Mouse (Mus musculus): ENCODE measurements around the gene Wdr62. TPM values are rescaled to one million over a fixed set of nuclear protein-coding genes. Genes with fewer than 3 reads are reported as not detected.

The Wdr62 gene
- polyA plus RNA-seq, 1 experiment from 2014 or later = 3.1 TPM

GRCm38 (mm10) chr7:30196171-30196570 is 84.0 kb downstream of the Wdr62 start:
- Histone ChIP-seq H3K4me1 (replicated peaks) (peaks cover 25% of the 10 kb centered on the region), H3K9ac (no peak overlapping the region), H3K4me2 (no peak overlapping the region), H3K9me3 (no peaks in the 10 kb centered on the region), H3K27ac (no peak overlapping the region), H3K36me3 (peaks cover 13% of the 10 kb centered on the region), H3K27me3 (no peaks in the 10 kb centered on the region), H3K4me3 (no peak overlapping the region)
- 83% methylated on average over 6 of the region's 6 CpGs for WGBS
- no peak for ATAC-seq (ENCODE audit: low FRiP score)

- Histone ChIP-seq H3K4me3 (no peak overlapping the region), H3K27ac (0 out of 2 replicates have a peak overlapping the region, but pooled peaks have one; percentile 89)
- 75% methylated on average over 6 of the region's 6 CpGs for WGBS
Measured at GRCm38 (mm10) chr7:30195461-30195860, 84.8 kb downstream of the Wdr62 start.

GRCm38 (mm10) chr7:30194884-30195283 is 85.3 kb downstream of the Wdr62 start:
- peak overlapping the region; percentile 80 for H3K4me3 ChIP-seq
- peak overlapping the region; percentile 88 for H3K4me2 ChIP-seq
- peaks cover 26% of the 10 kb centered on the region for H3K36me3 ChIP-seq
- H3K9me3 ChIP-seq = no peaks in the 10 kb centered on the region
- H3K4me1 ChIP-seq (replicated peaks) = peaks cover 25% of the 10 kb centered on the region
- no peaks in the 10 kb centered on the region for H3K27me3 ChIP-seq
- peak overlapping the region; percentile 88 for H3K9ac ChIP-seq
- H3K27ac ChIP-seq = peak overlapping the region; percentile 89
- WGBS = 0% methylated on average over 28 of the region's 28 CpGs
- ATAC-seq (ENCODE audit: low FRiP score) = peak; percentile 85

More at GRCm38 (mm10) chr7:30195461-30195860, 84.8 kb downstream of the Wdr62 start:
- ATAC-seq (ENCODE audit: low FRiP score) = no peak
- no peaks in the 10 kb centered on the region for H3K27me3 ChIP-seq
- peaks cover 25% of the 10 kb centered on the region for H3K4me1 ChIP-seq (replicated peaks)
- no peaks in the 10 kb centered on the region for H3K9me3 ChIP-seq
- peak overlapping the region; percentile 88 for H3K4me2 ChIP-seq
- H3K36me3 ChIP-seq = peaks cover 20% of the 10 kb centered on the region
- H3K9ac ChIP-seq = peak overlapping the region; percentile 88

GRCm38 (mm10) chr7:30194101-30194831 is 86.0 kb downstream of the Wdr62 start:
- Histone ChIP-seq H3K9me3 (no peaks in the 10 kb centered on the region), H3K36me3 (peaks cover 29% of the 10 kb centered on the region), H3K4me3 (peak overlapping the region; percentile 80), H3K27me3 (no peaks in the 10 kb centered on the region), H3K4me1 (replicated peaks) (peaks cover 25% of the 10 kb centered on the region), H3K4me2 (peak overlapping the region; percentile 88), H3K9ac (peak overlapping the region; percentile 88), H3K27ac (peak overlapping the region; percentile 89)
- 1% methylated on average over 26 of the region's 26 CpGs for WGBS
- ATAC-seq (ENCODE audit: low FRiP score) = peak; percentile 29

- ATAC-seq (ENCODE audit: low FRiP score) = peak; percentile 58
- under 1% methylated on average over 24 of the region's 26 CpGs for WGBS
Measured at GRCm38 (mm10) chr7:30193581-30194100, 86.6 kb downstream of the Wdr62 start.

GRCm38 (mm10) chr7:30193013-30193412 is 87.2 kb downstream of the Wdr62 start:
- peak overlapping the region; percentile 80 for H3K4me3 ChIP-seq
- H3K27me3 ChIP-seq = no peaks in the 10 kb centered on the region
- WGBS = 25% methylated on average over 9 of the region's 9 CpGs
- H3K27ac ChIP-seq = 0 out of 2 replicates have a peak overlapping the region, but pooled peaks have one; percentile 89
- peak overlapping the region; percentile 88 for H3K4me2 ChIP-seq
- H3K36me3 ChIP-seq = peaks cover 41% of the 10 kb centered on the region
- H3K9ac ChIP-seq = peak overlapping the region; percentile 88
- no peaks in the 10 kb centered on the region for H3K9me3 ChIP-seq
- 0 out of 2 replicates have a peak, but pooled peaks have one; percentile 0 for ATAC-seq (ENCODE audit: low FRiP score)
- H3K4me1 ChIP-seq (replicated peaks) = peaks cover 19% of the 10 kb centered on the region

More at GRCm38 (mm10) chr7:30193581-30194100, 86.6 kb downstream of the Wdr62 start:
- Histone ChIP-seq H3K4me2 (peak overlapping the region; percentile 88), H3K27me3 (no peaks in the 10 kb centered on the region), H3K27ac (peak overlapping the region; percentile 89), H3K4me1 (replicated peaks) (peaks cover 23% of the 10 kb centered on the region), H3K9me3 (no peaks in the 10 kb centered on the region), H3K9ac (peak overlapping the region; percentile 88), H3K36me3 (peaks cover 35% of the 10 kb centered on the region), H3K4me3 (peak overlapping the region; percentile 80)

- Histone ChIP-seq H3K36me3 (peaks cover 50% of the 10 kb centered on the region), H3K9ac (no peak overlapping the region)
Measured at GRCm38 (mm10) chr7:30192088-30192487, 88.1 kb downstream of the Wdr62 start.

More at GRCm38 (mm10) chr7:30192088-30192487, 88.1 kb downstream of the Wdr62 start:
- Histone ChIP-seq H3K4me3 (no peak overlapping the region), H3K27me3 (no peaks in the 10 kb centered on the region), H3K9me3 (no peaks in the 10 kb centered on the region), H3K27ac (no peak overlapping the region), H3K4me2 (no peak overlapping the region), H3K4me1 (replicated peaks) (peaks cover 19% of the 10 kb centered on the region)
- WGBS = 90% methylated on average over 12 of the region's 12 CpGs
- ATAC-seq (ENCODE audit: low FRiP score) = no peak

Other genes starting within 250 kb of the Wdr62 start
- 9.4 TPM in 2 replicates for gene Zfp14, start 229.0 kb downstream of the Wdr62 start, polyA plus RNA-seq (2015; fragmentation: Nextera tagmentation; extraction: Ambion mirVana)
- gene Zfp82, start 207.5 kb downstream of the Wdr62 start, polyA plus RNA-seq (2015; fragmentation: Nextera tagmentation; extraction: Ambion mirVana) = 12.8 and 12.9 TPM in 2 replicates
- gene Gm26920, start 190.0 kb downstream of the Wdr62 start, polyA plus RNA-seq (2015; fragmentation: Nextera tagmentation; extraction: Ambion mirVana) = 1.5 and 1.6 TPM in 2 replicates
- gene Zfp566, start 189.9 kb downstream of the Wdr62 start, polyA plus RNA-seq (2015; fragmentation: Nextera tagmentation; extraction: Ambion mirVana) = 19.2 and 19.6 TPM in 2 replicates
- 95.2 and 108 TPM in 2 replicates for gene Zfp260, start 185.6 kb downstream of the Wdr62 start, polyA plus RNA-seq (2015; fragmentation: Nextera tagmentation; extraction: Ambion mirVana)
- gene Zfp382, start 158.5 kb downstream of the Wdr62 start, polyA plus RNA-seq (2015; fragmentation: Nextera tagmentation; extraction: Ambion mirVana) = 17.5 and 19.8 TPM in 2 replicates
- 17.5 and 18.6 TPM in 2 replicates for gene Zfp146, start 110.7 kb downstream of the Wdr62 start, polyA plus RNA-seq (2015; fragmentation: Nextera tagmentation; extraction: Ambion mirVana)
- gene Cox7a1, start 96.3 kb downstream of the Wdr62 start, polyA plus RNA-seq (2015; fragmentation: Nextera tagmentation; extraction: Ambion mirVana) = 4.5 and 8.0 TPM in 2 replicates
- gene Capns1, start 81.6 kb downstream of the Wdr62 start, polyA plus RNA-seq (2015; fragmentation: Nextera tagmentation; extraction: Ambion mirVana) = 68.1 and 78.1 TPM in 2 replicates
- gene Polr2i, start 48.5 kb downstream of the Wdr62 start, polyA plus RNA-seq (2015; fragmentation: Nextera tagmentation; extraction: Ambion mirVana) = 174 and 175 TPM in 2 replicates
- 383 and 390 TPM in 2 replicates for gene Tbcb, start 48.1 kb downstream of the Wdr62 start, polyA plus RNA-seq (2015; fragmentation: Nextera tagmentation; extraction: Ambion mirVana)
- not detected in 2 replicates for gene Ovol3, start 44.7 kb downstream of the Wdr62 start, polyA plus RNA-seq (2015; fragmentation: Nextera tagmentation; extraction: Ambion mirVana)
- gene Thap8, start 325 bp downstream of the Wdr62 start, polyA plus RNA-seq (2015; fragmentation: Nextera tagmentation; extraction: Ambion mirVana) = 0.43 and 0.66 TPM in 2 replicates
- gene Clip3, start 11.3 kb upstream of the Wdr62 start, polyA plus RNA-seq (2015; fragmentation: Nextera tagmentation; extraction: Ambion mirVana) = 84.2 and 90.1 TPM in 2 replicates
- gene Alkbh6, start 28.3 kb upstream of the Wdr62 start, polyA plus RNA-seq (2015; fragmentation: Nextera tagmentation; extraction: Ambion mirVana) = 118 and 126 TPM in 2 replicates
- gene Syne4, start 34.4 kb upstream of the Wdr62 start, polyA plus RNA-seq (2015; fragmentation: Nextera tagmentation; extraction: Ambion mirVana) = 13.1 and 16.8 TPM in 2 replicates
- gene E130208F15Rik, start 41.3 kb upstream of the Wdr62 start, polyA plus RNA-seq (2015; fragmentation: Nextera tagmentation; extraction: Ambion mirVana) = 0.36 TPM in 1 of 2 replicates, not detected in the other
- 21.4 and 21.6 TPM in 2 replicates for gene Sdhaf1, start 43.5 kb upstream of the Wdr62 start, polyA plus RNA-seq (2015; fragmentation: Nextera tagmentation; extraction: Ambion mirVana)
- 13.2 and 13.4 TPM in 2 replicates for gene Lrfn3, start 82.4 kb upstream of the Wdr62 start, polyA plus RNA-seq (2015; fragmentation: Nextera tagmentation; extraction: Ambion mirVana)
- gene Tyrobp, start 133.3 kb upstream of the Wdr62 start, polyA plus RNA-seq (2015; fragmentation: Nextera tagmentation; extraction: Ambion mirVana) = 29.8 and 38.1 TPM in 2 replicates
- gene Hcst, start 139.4 kb upstream of the Wdr62 start, polyA plus RNA-seq (2015; fragmentation: Nextera tagmentation; extraction: Ambion mirVana) = 0.52 and 0.88 TPM in 2 replicates
- gene Nfkbid, start 141.3 kb upstream of the Wdr62 start, polyA plus RNA-seq (2015; fragmentation: Nextera tagmentation; extraction: Ambion mirVana) = 2.0 TPM in 2 replicates
- gene Aplp1, start 165.1 kb upstream of the Wdr62 start, polyA plus RNA-seq (2015; fragmentation: Nextera tagmentation; extraction: Ambion mirVana) = 583 and 599 TPM in 2 replicates
- 6.6 and 10.0 TPM in 2 replicates for gene Kirrel2, start 177.3 kb upstream of the Wdr62 start, polyA plus RNA-seq (2015; fragmentation: Nextera tagmentation; extraction: Ambion mirVana)
- gene Nphs1, start 177.9 kb upstream of the Wdr62 start, polyA plus RNA-seq (2015; fragmentation: Nextera tagmentation; extraction: Ambion mirVana) = 0.94 and 1.8 TPM in 2 replicates
- not detected in 2 replicates for gene Prodh2, start 213.2 kb upstream of the Wdr62 start, polyA plus RNA-seq (2015; fragmentation: Nextera tagmentation; extraction: Ambion mirVana)